Mouse (Mus musculus) cerebellum, postnatal 25 days (tissue): ENCODE results near the gene Aqp7.

ENCODE experiments used
- DNase-seq, 2 experiments: peaks; one replicate each; pipeline ENCODE4 v3.0.0; 2021; ENCODE audit warnings: mixed read lengths in 2 of 2

The Aqp7 gene

GRCm38 (mm10) chr4:40997916-40998315 is 50.0 kb downstream of the Aqp7 start:
- DNase-seq = no peak

- no peak for DNase-seq
These were observed 51.6 kb downstream of the Aqp7 start for GRCm38 (mm10) chr4:40996302-40996701.

DNA sequence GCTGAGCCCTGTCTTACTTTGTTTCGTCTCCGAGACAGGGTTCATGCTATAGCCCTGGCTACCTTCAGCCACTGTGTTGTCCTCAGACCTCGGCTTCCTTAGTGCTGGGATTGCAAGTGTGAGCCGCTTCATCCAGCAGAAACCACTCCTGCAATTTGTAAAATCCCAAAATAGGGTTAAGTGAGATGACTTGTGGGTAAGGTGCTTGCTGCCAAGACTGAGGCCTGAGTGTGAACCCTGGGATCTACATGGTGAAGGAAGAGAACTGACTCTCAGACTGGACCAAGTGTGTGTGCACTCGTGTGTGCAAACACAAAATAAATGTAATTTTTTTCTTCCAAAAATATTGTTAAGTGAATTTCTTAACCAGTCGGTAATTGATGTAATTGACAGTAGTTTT is 58.3 kb downstream of the Aqp7 start:
- no peak for DNase-seq

DNA sequence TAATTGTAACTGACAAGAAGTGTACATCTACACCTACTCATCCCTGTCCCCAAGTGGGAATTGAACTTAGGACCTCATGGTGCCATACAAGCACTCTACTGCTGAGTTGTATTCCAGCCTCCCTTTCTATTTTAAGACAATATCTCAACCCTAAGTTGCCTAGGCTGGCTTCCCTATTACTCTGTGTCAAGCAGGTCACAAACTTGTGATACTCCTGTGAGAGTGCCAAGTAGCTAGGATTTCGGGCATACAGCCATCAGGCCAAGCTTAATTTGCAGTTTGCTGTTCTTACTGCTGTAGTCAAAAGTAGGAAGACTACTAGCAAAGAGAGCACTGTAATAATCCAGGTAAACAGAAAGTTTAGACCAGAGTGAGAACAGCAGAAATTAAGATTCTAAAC is 64.3 kb downstream of the Aqp7 start:
- DNase-seq = no peak
